Mouse (Mus musculus) neural tube, embryonic 14.5 days (tissue): ENCODE results near the gene Agbl5. TPM values are rescaled to one million over a fixed set of nuclear protein-coding genes. Genes with fewer than 3 reads are reported as not detected.

ENCODE experiments used
- ATAC-seq: fragments of 200-750 bp; cut with Nextera tagmentation; 2 replicates; pipeline ENCODE4 v1.8.0; 2017; ENCODE audit warnings: low read depth, mild to moderate bottlenecking, moderate TSS enrichment, moderate library complexity
- H3K27ac ChIP-seq: fragments of 300-500 bp; sonication (generic); 2 replicates; pipeline ENCODE4 v1.5.1; 2014; ENCODE audit warnings: low read depth, mild to moderate bottlenecking, control low read depth, low read length, moderate library complexity, mixed read lengths
- H3K27me3 ChIP-seq: fragments of 300-500 bp; sonication (generic); 2 replicates; pipeline ENCODE4 v1.6.1; 2014; ENCODE audit warnings: low read length; ENCODE audit not compliant: control insufficient read depth, insufficient read depth
- H3K36me3 ChIP-seq: fragments of 300-500 bp; sonication (generic); 2 replicates; pipeline ENCODE4 v1.6.1; 2014; ENCODE audit warnings: low read length, mixed read lengths; ENCODE audit not compliant: control insufficient read depth, insufficient read depth
- H3K4me1 ChIP-seq: fragments of 300-500 bp; sonication (generic); 2 replicates; pipeline ENCODE4 v1.6.1; 2014; ENCODE audit warnings: low read length; ENCODE audit not compliant: control insufficient read depth, insufficient read depth
- H3K4me2 ChIP-seq: fragments of 300-500 bp; sonication (generic); 2 replicates; pipeline ENCODE4 v1.6.1; 2014; ENCODE audit warnings: mild to moderate bottlenecking, low read depth, low read length, control low read depth
- H3K4me3 ChIP-seq: fragments of 300-500 bp; sonication (generic); 2 replicates; pipeline ENCODE4 v1.5.1; 2014; ENCODE audit warnings: low read depth, low read length, control low read depth, mixed read lengths
- H3K9ac ChIP-seq: fragments of 300-500 bp; sonication (generic); replicated peaks from 2 replicates; pipeline ENCODE4 v1.6.1; 2014; ENCODE audit warnings: low read depth, mild to moderate bottlenecking, control low read depth, low read length, mixed read lengths
- H3K9me3 ChIP-seq: fragments of 300-500 bp; sonication (generic); 2 replicates; pipeline ENCODE4 v1.6.1; 2016; ENCODE audit warnings: low read length; ENCODE audit not compliant: control insufficient read depth
- WGBS: fragments of 180-500 bp; shearing (Covaris S2); extraction: QIAGEN DNeasy Blood & Tissue Kit; methylation state at CpG from one replicate; pipeline ENCODE4 v1.1.7; 2014; 5-methylcytosine and 5-hydroxymethylcytosine counted together
- polyA plus RNA-seq: library from polyadenylated mRNA; unstranded; fragments of >200 nt; fragmentation: Nextera tagmentation; extraction: Ambion mirVana; gene quantifications from 2 replicates; pipeline ENCODE4 v1.2.1, GENCODE M21; 2014

The Agbl5 gene
- polyA plus RNA-seq, 1 experiment from 2014 or later: 27.7 TPM

- Histone ChIP-seq H3K27ac (peak within 1 kb of the TSS; percentile 87), H3K9ac (peak within 1 kb of the TSS; percentile 72), H3K4me2 (peak within 1 kb of the TSS; percentile 73), H3K27me3 (no peaks in the 10 kb centered on the region), H3K9me3 (no peaks in the 10 kb centered on the region), H3K4me3 (peak within 1 kb of the TSS; percentile 69), H3K36me3 (peaks cover 22% of the 10 kb centered on the region), H3K4me1 (peaks cover 23% of the 10 kb centered on the region)
- peak; percentile 95 for ATAC-seq
- under 1% methylated on average over 56 of the region's 58 CpGs for WGBS
Observed at GRCm38 (mm10) chr5:30907413-30908059, 19.0 kb downstream of the Agbl5 start, which contains the start of gene Ost4. Gene Ost4, minus strand, starts transcription at chr5:30907788.

- Histone ChIP-seq H3K9ac (peak overlapping the region; percentile 72; the same call in 1 of the 2 replicates), H3K9me3 (no peaks in the 10 kb centered on the region), H3K4me2 (peak overlapping the region; percentile 73), H3K4me1 (peaks cover 28% of the 10 kb centered on the region), H3K27me3 (no peaks in the 10 kb centered on the region), H3K36me3 (peaks cover 13% of the 10 kb centered on the region; the same call in 1 of the 2 replicates), H3K27ac (peak overlapping the region; percentile 87; the same call in 1 of the 2 replicates), H3K4me3 (peak overlapping the region; percentile 69)
- 54% methylated on average over 13 of the region's 13 CpGs for WGBS
- no peak for ATAC-seq
Observed at GRCm38 (mm10) chr5:30908426-30909299, 20.2 kb downstream of the Agbl5 start.

- Histone ChIP-seq H3K4me3 (no peak overlapping the region), H3K9ac (no peak overlapping the region), H3K36me3 (0 out of 2 replicates have a peak, but pooled peaks cover 10% of the 10 kb centered on the region), H3K27ac (no peak overlapping the region), H3K9me3 (no peaks in the 10 kb centered on the region), H3K4me1 (peaks cover 28% of the 10 kb centered on the region), H3K4me2 (no peak overlapping the region), H3K27me3 (no peaks in the 10 kb centered on the region)
- 45% methylated on average over 7 of the region's 7 CpGs for WGBS
- ATAC-seq: no peak
Observed at GRCm38 (mm10) chr5:30909300-30909659, 20.8 kb downstream of the Agbl5 start.

- no peak overlapping the region for H3K9ac ChIP-seq
- H3K4me2 ChIP-seq: no peak overlapping the region
- no peak overlapping the region for H3K27ac ChIP-seq
- H3K4me3 ChIP-seq: no peak overlapping the region
- 83% methylated on average over 7 of the region's 7 CpGs for WGBS
- H3K27me3 ChIP-seq: no peaks in the 10 kb centered on the region
- peaks cover 28% of the 10 kb centered on the region for H3K4me1 ChIP-seq
- no peak for ATAC-seq
- no peaks in the 10 kb centered on the region for H3K9me3 ChIP-seq
- H3K36me3 ChIP-seq: 0 out of 2 replicates have a peak, but pooled peaks cover 6% of the 10 kb centered on the region
Observed at GRCm38 (mm10) chr5:30909863-30910262, 21.4 kb downstream of the Agbl5 start.

- H3K9ac ChIP-seq: no peak overlapping the region
- no peak overlapping the region for H3K4me3 ChIP-seq
- H3K27me3 ChIP-seq: no peaks in the 10 kb centered on the region
- 0 out of 2 replicates have a peak, but pooled peaks cover 3% of the 10 kb centered on the region for H3K36me3 ChIP-seq
- H3K27ac ChIP-seq: no peak overlapping the region
- peaks cover 30% of the 10 kb centered on the region for H3K4me1 ChIP-seq
- H3K9me3 ChIP-seq: no peaks in the 10 kb centered on the region
- no peak overlapping the region for H3K4me2 ChIP-seq
- ATAC-seq: no peak
Observed at GRCm38 (mm10) chr5:30910481-30910880, 22.0 kb downstream of the Agbl5 start.

- Histone ChIP-seq H3K4me2 (no peak overlapping the region), H3K27me3 (no peaks in the 10 kb centered on the region), H3K9me3 (no peaks in the 10 kb centered on the region), H3K4me3 (no peak overlapping the region), H3K4me1 (peaks cover 21% of the 10 kb centered on the region), H3K27ac (peak overlapping the region; percentile 63), H3K9ac (no peak overlapping the region), H3K36me3 (no peaks in the 10 kb centered on the region)
- ATAC-seq: no peak
- WGBS: 54% methylated on average over 5 of the region's 5 CpGs
Observed at GRCm38 (mm10) chr5:30912156-30912555, 23.7 kb downstream of the Agbl5 start.

- no peak for ATAC-seq
- H3K27me3 ChIP-seq: no peaks in the 10 kb centered on the region
- 34% methylated on average over 13 of the region's 13 CpGs for WGBS
- H3K9ac ChIP-seq: peak within 1 kb of the TSS; percentile 26
- peaks cover 18% of the 10 kb centered on the region for H3K4me1 ChIP-seq
- peak within 1 kb of the TSS; percentile 63 for H3K27ac ChIP-seq
- no peaks in the 10 kb centered on the region for H3K36me3 ChIP-seq
- H3K4me2 ChIP-seq: peak within 1 kb of the TSS; percentile 25; the same call in 1 of the 2 replicates
- no peaks in the 10 kb centered on the region for H3K9me3 ChIP-seq
- peak within 1 kb of the TSS; percentile 4; the same call in 1 of the 2 replicates for H3K4me3 ChIP-seq
Observed at GRCm38 (mm10) chr5:30913060-30913841, 24.8 kb downstream of the Agbl5 start, which contains the start of gene Emilin1. Gene Emilin1, plus strand, starts transcription at chr5:30913402.

- Histone ChIP-seq H3K9me3 (no peaks in the 10 kb centered on the region), H3K27me3 (no peaks in the 10 kb centered on the region), H3K27ac (0 out of 2 replicates have a peak overlapping the region, but pooled peaks have one; percentile 63), H3K36me3 (no peaks in the 10 kb centered on the region), H3K4me3 (peak overlapping the region; percentile 4; the same call in 1 of the 2 replicates), H3K4me1 (peaks cover 14% of the 10 kb centered on the region; the same call in 1 of the 2 replicates), H3K4me2 (peak overlapping the region; percentile 25; the same call in 1 of the 2 replicates), H3K9ac (peak overlapping the region; percentile 26)
- WGBS: 78% methylated on average over 7 of the region's 7 CpGs
- no peak for ATAC-seq
Observed at GRCm38 (mm10) chr5:30914101-30914635, 25.7 kb downstream of the Agbl5 start.
